Mouse (Mus musculus) ES-E14 (cell line): ENCODE results near the gene Map2k3. TPM values are rescaled to one million over a fixed set of nuclear protein-coding genes. Genes with fewer than 3 reads are reported as not detected.

Experiments used
- DNase-seq: peaks from one replicate; pipeline ENCODE4 v3.0.0-alpha.2; 2013; ENCODE audit warnings: low read depth, low spot score
- H3K27ac ChIP-seq: 2 replicates; pipeline ENCODE4 v1.5.1; 2012; ENCODE audit warnings: low read depth, mild to moderate bottlenecking, low read length, moderate library complexity, mixed read lengths; ENCODE audit not compliant: poor library complexity, insufficient read depth, severe bottlenecking
- H3K36me3 ChIP-seq: 2 replicates; pipeline ENCODE4 v1.6.1; 2012; ENCODE audit warnings: mild to moderate bottlenecking, low read length, moderate library complexity, mixed read lengths; ENCODE audit not compliant: control insufficient read depth, poor library complexity, insufficient read depth, severe bottlenecking
- H3K4me1 ChIP-seq, 2 experiments: fragments of 150-350 bp in 1 of 2; sonication (generic) in 1 of 2; 2 replicates each; pipeline ENCODE4 v1.6.1; 2012; ENCODE audit warnings: low read length in 2 of 2, mild to moderate bottlenecking in 1 of 2, mixed read lengths in 1 of 2; ENCODE audit not compliant: control insufficient read depth in 2 of 2, insufficient read depth in 2 of 2, poor library complexity in 1 of 2
- H3K4me3 ChIP-seq, 2 experiments: fragments of 150-350 bp in 1 of 2; sonication (generic) in 1 of 2; 2 replicates each; pipeline ENCODE4 v1.5.1; 2012; ENCODE audit warnings: low read length in 2 of 2, low read depth in 1 of 2, mild to moderate bottlenecking in 1 of 2, mixed read lengths in 1 of 2; ENCODE audit not compliant: insufficient read depth in 1 of 2, poor library complexity in 1 of 2, severe bottlenecking in 1 of 2
- H3K9ac ChIP-seq: 2 replicates; pipeline ENCODE4 v1.6.1; 2012; ENCODE audit warnings: low read depth, mild to moderate bottlenecking, low read length, mixed read lengths; ENCODE audit not compliant: poor library complexity, insufficient read depth, severe bottlenecking
- H3K9me3 ChIP-seq: fragments of 150-350 bp; sonication (generic); 2 replicates; pipeline ENCODE4 v1.6.1; 2012; ENCODE audit warnings: low read depth, mild to moderate bottlenecking, low read length; ENCODE audit not compliant: control insufficient read depth, insufficient read depth
- CHD2 ChIP-seq: IDR thresholded peaks from 2 replicates; pipeline ENCODE4 v1.6.1; 2014; ENCODE audit warnings: mild to moderate bottlenecking, low read depth, low read length, inconsistent platforms
- HCFC1 ChIP-seq: IDR thresholded peaks from 2 replicates; pipeline ENCODE4 v1.6.1; 2012; ENCODE audit warnings: low read length, inconsistent platforms, borderline replicate concordance; ENCODE audit not compliant: insufficient read depth
- MAFK ChIP-seq: IDR thresholded peaks from 2 replicates; pipeline ENCODE4 v1.6.1; 2014; ENCODE audit warnings: mild to moderate bottlenecking, low read depth, low read length, inconsistent platforms; ENCODE audit not compliant: insufficient read depth
- ZC3H11A ChIP-seq: IDR thresholded peaks from 2 replicates; pipeline ENCODE4 v1.6.1; 2012; ENCODE audit warnings: low read depth, mild to moderate bottlenecking, inconsistent platforms, low read length, borderline replicate concordance
- ZNF384 ChIP-seq: IDR thresholded peaks from 2 replicates; pipeline ENCODE4 v1.6.1; 2012; ENCODE audit warnings: low read depth, low read length, inconsistent platforms
- in situ Hi-C, 2 experiments: fragments of 600-800 bp; cut with MboI; formaldehyde crosslinking; loops; one replicate each; pipeline ENCODE4 v1.15.1; 2025; ENCODE audit warnings: low sequenced_read_pairs in 2 of 2, inconsistent platforms in 1 of 2; ENCODE audit not compliant: unreplicated experiment in 2 of 2
- total RNA-seq: library from RNA; depleted of rRNA; stranded (reverse); fragments of 300-350 nt; gene quantifications from 2 replicates; pipeline ENCODE4 v1.2.3, GENCODE M21; 2012

The Map2k3 gene
- total RNA-seq, 1 experiment, result 30.3 TPM

GRCm38 (mm10) chr11:60954255-60955104 is 22.6 kb downstream of the Map2k3 start:
- peaks cover 22% of the 10 kb centered on the region for H3K36me3 ChIP-seq
- H3K9ac ChIP-seq, result no peak overlapping the region
- TF ChIP-seq ZNF384 (no peak), MAFK (no peak), CHD2 (no peak), HCFC1 (no peak), ZC3H11A (no peak)
- in situ Hi-C loops, result no loop called here
- no peak overlapping the region for H3K27ac ChIP-seq
- no peak overlapping the region for H3K4me3 ChIP-seq
- DNase-seq, result no peak
- H3K4me1 ChIP-seq, result peaks cover 0 to 4% of the 10 kb centered on the region in 2 experiments; a peak in 1 of 4 replicates
- no peaks in the 10 kb centered on the region for H3K9me3 ChIP-seq

GRCm38 (mm10) chr11:60955621-60956383 is 24.0 kb downstream of the Map2k3 start:
- in situ Hi-C loops, result no loop called here
- peaks cover 14% of the 10 kb centered on the region for H3K36me3 ChIP-seq
- H3K27ac ChIP-seq, result no peak overlapping the region
- no peak overlapping the region for H3K4me3 ChIP-seq
- no peak for TF ChIP-seq HCFC1
- no peak for TF ChIP-seq ZC3H11A
- TF ChIP-seq CHD2, result no peak
- TF ChIP-seq ZNF384, result no peak
- no peak for TF ChIP-seq MAFK
- no peak for DNase-seq
- no peaks in the 10 kb centered on the region for H3K9me3 ChIP-seq
- peaks cover 0 to 4% of the 10 kb centered on the region in 2 experiments; a peak in 1 of 4 replicates for H3K4me1 ChIP-seq
- no peak overlapping the region for H3K9ac ChIP-seq

- Histone ChIP-seq H3K36me3 (no peaks in the 10 kb centered on the region), H3K9me3 (no peaks in the 10 kb centered on the region), H3K4me3 (no peak overlapping the region), H3K27ac (no peak overlapping the region), H3K4me1 (peaks cover 0 to 2% of the 10 kb centered on the region in 2 experiments; a peak in 1 of 4 replicates), H3K9ac (no peak overlapping the region)
- TF ChIP-seq CHD2, result no peak
- no peak for TF ChIP-seq ZC3H11A
- no peak for TF ChIP-seq HCFC1
- no peak for TF ChIP-seq MAFK
- no peak for TF ChIP-seq ZNF384
- no peak for DNase-seq
- in situ Hi-C loops, result no loop called here
Observed at GRCm38 (mm10) chr11:60958948-60959347, 27.1 kb downstream of the Map2k3 start.

- Histone ChIP-seq H3K9ac (no peak overlapping the region), H3K9me3 (no peaks in the 10 kb centered on the region), H3K4me3 (no peak overlapping the region), H3K27ac (no peak overlapping the region), H3K4me1 (no peaks in the 10 kb centered on the region), H3K36me3 (no peaks in the 10 kb centered on the region)
- TF ChIP-seq MAFK (no peak), HCFC1 (no peak), CHD2 (no peak), ZNF384 (no peak), ZC3H11A (no peak)
- DNase-seq, result no peak
- in situ Hi-C loops, result no loop called here
Observed at GRCm38 (mm10) chr11:60961176-60961575, 29.3 kb downstream of the Map2k3 start.

GRCm38 (mm10) chr11:60962709-60963108 is 30.9 kb downstream of the Map2k3 start:
- TF ChIP-seq CHD2 (no peak), MAFK (no peak), ZNF384 (no peak), HCFC1 (no peak), ZC3H11A (no peak)
- in situ Hi-C loops, result no loop called here
- Histone ChIP-seq H3K9me3 (no peaks in the 10 kb centered on the region), H3K4me1 (no peaks in the 10 kb centered on the region), H3K27ac (no peak overlapping the region), H3K9ac (no peak overlapping the region), H3K36me3 (no peaks in the 10 kb centered on the region), H3K4me3 (no peak overlapping the region)
- no peak for DNase-seq
